Mouse (Mus musculus) liver, embryonic 15.5 days (tissue): ENCODE measurements around the gene Snorc. TPM values are rescaled to one million over a fixed set of nuclear protein-coding genes. Genes with fewer than 3 reads are reported as not detected.

Experiments used
- ATAC-seq: fragments of 200-750 bp; cut with Nextera tagmentation; 2 replicates; pipeline ENCODE4 v1.8.0; 2017; ENCODE audit warnings: moderate number of reproducible peaks, mild to moderate bottlenecking, moderate library complexity; ENCODE audit not compliant: insufficient read depth
- H3K27ac ChIP-seq: fragments of 300-500 bp; sonication (generic); replicated peaks from 2 replicates; pipeline ENCODE4 v1.5.1; 2015; ENCODE audit warnings: mild to moderate bottlenecking, inconsistent platforms
- H3K27me3 ChIP-seq: fragments of 300-500 bp; sonication (generic); 2 replicates; pipeline ENCODE4 v1.6.1; 2015; ENCODE audit warnings: mild to moderate bottlenecking, inconsistent platforms
- H3K36me3 ChIP-seq: fragments of 300-500 bp; sonication (generic); replicated peaks from 2 replicates; pipeline ENCODE4 v1.6.1; 2015; ENCODE audit warnings: moderate library complexity, mild to moderate bottlenecking, inconsistent platforms
- H3K4me1 ChIP-seq: fragments of 300-500 bp; sonication (generic); replicated peaks from 2 replicates; pipeline ENCODE4 v1.6.1; 2015; ENCODE audit warnings: inconsistent platforms
- H3K4me2 ChIP-seq: fragments of 300-500 bp; sonication (generic); 2 replicates; pipeline ENCODE4 v1.6.1; 2015; ENCODE audit warnings: moderate library complexity, mild to moderate bottlenecking, inconsistent platforms
- H3K4me3 ChIP-seq: fragments of 300-500 bp; sonication (generic); replicated peaks from 2 replicates; pipeline ENCODE4 v1.5.1; 2015; ENCODE audit warnings: mild to moderate bottlenecking, inconsistent platforms
- H3K9ac ChIP-seq: fragments of 300-500 bp; sonication (generic); 2 replicates; pipeline ENCODE4 v1.6.1; 2015; ENCODE audit warnings: moderate library complexity, mild to moderate bottlenecking, inconsistent platforms
- H3K9me3 ChIP-seq: fragments of 300-500 bp; sonication (generic); replicated peaks from 2 replicates; pipeline ENCODE4 v1.6.1; 2016; ENCODE audit warnings: inconsistent platforms
- WGBS: fragments of 180-500 bp; shearing (Covaris S2); methylation state at CpG from one replicate; pipeline ENCODE4 v1.1.7; 2015; ENCODE audit warnings: mixed read lengths; ENCODE audit not compliant: insufficient replicate concordance; 5-methylcytosine and 5-hydroxymethylcytosine counted together
- polyA plus RNA-seq: library from polyadenylated mRNA; unstranded; fragments of >200 nt; fragmentation: Nextera tagmentation; extraction: Ambion mirVana; gene quantifications from 2 replicates; pipeline ENCODE4 v1.2.1, GENCODE M21; 2015

Snorc gene
- polyA plus RNA-seq, 1 experiment from 2014 or later: 0.33 TPM

DNA sequence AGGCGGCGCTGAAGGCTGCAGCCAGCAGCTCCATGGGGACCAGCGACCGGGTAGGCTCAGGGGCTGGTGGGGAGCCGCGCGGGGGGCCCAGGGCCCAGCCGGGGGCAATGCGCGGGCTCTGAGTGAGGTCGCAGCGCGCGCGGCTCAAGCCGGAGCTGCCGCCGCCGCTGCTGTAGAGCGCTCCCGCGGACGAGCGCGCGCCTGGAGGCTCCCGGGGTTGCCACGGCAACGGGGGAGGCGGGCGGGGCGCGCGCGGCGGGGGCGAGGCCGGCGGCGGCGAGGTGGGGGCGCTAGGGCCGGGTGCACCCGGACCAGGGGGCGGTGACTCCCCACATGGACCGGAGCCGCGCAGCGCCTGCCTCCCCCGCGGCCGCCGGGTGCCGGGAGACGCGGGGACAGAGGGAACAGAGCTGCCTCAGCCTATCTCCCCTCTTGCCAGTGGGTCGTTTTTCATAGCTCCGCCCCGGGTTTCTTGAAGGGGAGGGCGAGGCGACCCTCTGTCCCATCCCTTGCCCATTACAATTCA lies 40.2 kb downstream of the Snorc start:
- WGBS: under 1% methylated on average over 48 of the region's 61 CpGs
- Histone ChIP-seq H3K4me3 (peak overlapping the region; percentile 46), H3K4me1 (0 out of 2 replicates have a peak, but pooled peaks cover 10% of the 10 kb centered on the region), H3K36me3 (no peaks in the 10 kb centered on the region), H3K4me2 (peak overlapping the region; percentile 70), H3K27ac (no peak overlapping the region), H3K27me3 (peaks cover 56% of the 10 kb centered on the region), H3K9ac (no peak overlapping the region), H3K9me3 (no peaks in the 10 kb centered on the region)
- ATAC-seq: peak; percentile 42; the same call in 1 of the 2 replicates

DNA sequence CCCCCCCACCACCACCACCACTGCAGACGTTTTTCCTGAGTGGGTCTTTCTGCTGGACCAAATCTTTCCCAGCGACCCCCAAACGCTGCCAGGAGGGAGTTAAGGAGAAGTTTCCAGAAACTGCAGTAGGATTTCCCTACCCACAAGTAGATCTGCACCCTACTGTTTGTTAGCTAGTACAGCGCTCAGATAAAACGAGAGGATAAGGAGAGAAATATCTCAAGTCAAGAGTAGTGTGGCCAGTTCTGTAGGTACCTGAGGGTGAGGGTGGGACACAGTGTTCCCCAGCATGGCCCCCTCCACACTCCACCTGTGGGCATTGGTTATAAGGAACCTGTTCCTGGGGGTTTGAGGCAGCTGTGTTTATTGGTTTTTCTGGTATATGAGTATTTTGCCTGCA lies 40.8 kb downstream of the Snorc start:
- H3K27me3 ChIP-seq: peaks cover 56% of the 10 kb centered on the region
- no peak overlapping the region for H3K27ac ChIP-seq
- H3K9ac ChIP-seq: no peak overlapping the region
- no peaks in the 10 kb centered on the region for H3K9me3 ChIP-seq
- H3K36me3 ChIP-seq: no peaks in the 10 kb centered on the region
- WGBS: 18% methylated on average over 5 of the region's 5 CpGs
- no peak overlapping the region for H3K4me3 ChIP-seq
- H3K4me1 ChIP-seq: 0 out of 2 replicates have a peak, but pooled peaks cover 10% of the 10 kb centered on the region
- ATAC-seq: no peak
- H3K4me2 ChIP-seq: peak overlapping the region; percentile 70; the same call in 1 of the 2 replicates

GRCm38 (mm10) chr1:87520467-87520866 lies 50.4 kb downstream of the Snorc start:
- Histone ChIP-seq H3K27me3 (no peaks in the 10 kb centered on the region), H3K4me2 (no peak overlapping the region), H3K4me3 (no peak overlapping the region), H3K4me1 (no peaks in the 10 kb centered on the region), H3K9me3 (no peaks in the 10 kb centered on the region), H3K9ac (no peak overlapping the region), H3K36me3 (no peaks in the 10 kb centered on the region), H3K27ac (no peak overlapping the region)
- no peak for ATAC-seq

GRCm38 (mm10) chr1:87521523-87521922 lies 51.5 kb downstream of the Snorc start:
- Histone ChIP-seq H3K9ac (no peak overlapping the region), H3K27ac (no peak overlapping the region), H3K4me2 (no peak overlapping the region), H3K36me3 (no peaks in the 10 kb centered on the region), H3K27me3 (no peaks in the 10 kb centered on the region), H3K4me3 (no peak overlapping the region), H3K9me3 (no peaks in the 10 kb centered on the region), H3K4me1 (no peaks in the 10 kb centered on the region)
- WGBS: 50% methylated on average over 1 of the region's 1 CpGs
- ATAC-seq: no peak

DNA sequence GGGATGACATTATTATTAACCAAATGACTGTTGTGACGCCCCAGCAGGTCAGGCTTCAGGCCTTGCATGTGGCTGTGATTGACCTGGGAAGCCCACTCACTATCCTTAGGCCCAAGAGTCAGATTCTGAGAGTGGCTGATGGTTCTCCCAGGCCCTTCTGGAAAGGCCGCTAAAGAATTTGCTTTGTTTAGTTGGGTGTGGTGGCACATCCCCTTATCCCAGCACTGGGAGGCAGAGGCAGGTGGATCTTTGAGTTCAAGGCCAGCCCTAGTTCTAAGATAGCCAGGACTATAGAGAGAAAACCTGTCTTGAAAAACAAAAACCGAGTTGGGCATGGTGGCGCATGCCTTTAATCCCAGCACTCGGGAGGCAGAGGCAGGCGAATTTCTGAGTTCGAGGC lies 55.0 kb downstream of the Snorc start:
- Histone ChIP-seq H3K27ac (no peak overlapping the region), H3K4me3 (no peak overlapping the region), H3K36me3 (no peaks in the 10 kb centered on the region), H3K4me1 (no peaks in the 10 kb centered on the region), H3K9me3 (no peaks in the 10 kb centered on the region), H3K27me3 (no peaks in the 10 kb centered on the region), H3K9ac (no peak overlapping the region), H3K4me2 (no peak overlapping the region)
- 71% methylated on average over 7 of the region's 7 CpGs for WGBS
- no peak for ATAC-seq

Other genes starting within 250 kb of the Snorc start
- 0.05 TPM in 1 of 2 replicates, not detected in the other for gene Efhd1, start 205.9 kb upstream of the Snorc start, polyA plus RNA-seq
- gene Gigyf2, start 143.3 kb upstream of the Snorc start, polyA plus RNA-seq: 17.9 and 18.0 TPM in 2 replicates
- gene Kcnj13, start 75.5 kb upstream of the Snorc start, polyA plus RNA-seq: 0.10 and 0.13 TPM in 2 replicates
- 0.59 and 1.2 TPM in 2 replicates for gene Neu2, start 39.6 kb downstream of the Snorc start, polyA plus RNA-seq
- gene Ngef, start 103.6 kb downstream of the Snorc start, polyA plus RNA-seq: 6.6 and 9.1 TPM in 2 replicates
- 10.9 and 13.4 TPM in 2 replicates for gene Inpp5d, start 150.0 kb downstream of the Snorc start, polyA plus RNA-seq